Mouse (Mus musculus) heart, embryonic 15.5 days (tissue): ENCODE results near the gene Rasal3. TPM values are rescaled to one million over a fixed set of nuclear protein-coding genes. Genes with fewer than 3 reads are reported as not detected.
A peak's percentile ranks its signal among the peaks of the same experiment; 100 is the strongest.

Experiments used
- ATAC-seq: fragments of 200-750 bp; cut with Nextera tagmentation; replicated peaks from 2 replicates; pipeline ENCODE4 v1.8.0; 2017; ENCODE audit warnings: low read depth, moderate TSS enrichment; ENCODE audit not compliant: insufficient number of reproducible peaks, insufficient read depth, low FRiP score
- H3K27ac ChIP-seq: fragments of 300-500 bp; sonication (generic); 2 replicates; pipeline ENCODE4 v1.5.1; 2015; ENCODE audit warnings: mild to moderate bottlenecking, inconsistent platforms
- H3K27me3 ChIP-seq: fragments of 300-500 bp; sonication (generic); 2 replicates; pipeline ENCODE4 v1.6.1; 2015; ENCODE audit warnings: inconsistent platforms
- H3K36me3 ChIP-seq: fragments of 300-500 bp; sonication (generic); 2 replicates; pipeline ENCODE4 v1.6.1; 2015; ENCODE audit warnings: mild to moderate bottlenecking, inconsistent platforms
- H3K4me1 ChIP-seq: fragments of 300-500 bp; sonication (generic); replicated peaks from 2 replicates; pipeline ENCODE4 v1.6.1; 2015; ENCODE audit warnings: inconsistent platforms
- H3K4me2 ChIP-seq: fragments of 300-500 bp; sonication (generic); 2 replicates; pipeline ENCODE4 v1.6.1; 2015; ENCODE audit warnings: inconsistent platforms, mild to moderate bottlenecking, moderate library complexity
- H3K4me3 ChIP-seq: fragments of 300-500 bp; sonication (generic); 2 replicates; pipeline ENCODE4 v1.5.1; 2015; ENCODE audit warnings: mild to moderate bottlenecking, inconsistent platforms
- H3K9ac ChIP-seq: fragments of 300-500 bp; sonication (generic); 2 replicates; pipeline ENCODE4 v1.6.1; 2015; ENCODE audit warnings: mild to moderate bottlenecking, inconsistent platforms
- H3K9me3 ChIP-seq: fragments of 300-500 bp; sonication (generic); replicated peaks from 2 replicates; pipeline ENCODE4 v1.6.1; 2016; ENCODE audit warnings: inconsistent platforms
- WGBS: fragments of 180-500 bp; shearing (Covaris S2); methylation state at CpG from one replicate; pipeline ENCODE4 v1.1.7; 2015; ENCODE audit warnings: mixed read lengths; 5-methylcytosine and 5-hydroxymethylcytosine counted together
- microRNA-seq: library from miRNA; unstranded; fragments of <30 nt; microRNA quantifications from one replicate; pipeline ENCODE4, GENCODE M21; 2016
- polyA plus RNA-seq: library from polyadenylated mRNA; unstranded; fragments of >200 nt; fragmentation: Nextera tagmentation; extraction: Ambion mirVana; gene quantifications from 2 replicates; pipeline ENCODE4 v1.2.1, GENCODE M21; 2015

Rasal3 gene
- polyA plus RNA-seq, 1 experiment from 2014 or later: 1.9 TPM

DNA sequence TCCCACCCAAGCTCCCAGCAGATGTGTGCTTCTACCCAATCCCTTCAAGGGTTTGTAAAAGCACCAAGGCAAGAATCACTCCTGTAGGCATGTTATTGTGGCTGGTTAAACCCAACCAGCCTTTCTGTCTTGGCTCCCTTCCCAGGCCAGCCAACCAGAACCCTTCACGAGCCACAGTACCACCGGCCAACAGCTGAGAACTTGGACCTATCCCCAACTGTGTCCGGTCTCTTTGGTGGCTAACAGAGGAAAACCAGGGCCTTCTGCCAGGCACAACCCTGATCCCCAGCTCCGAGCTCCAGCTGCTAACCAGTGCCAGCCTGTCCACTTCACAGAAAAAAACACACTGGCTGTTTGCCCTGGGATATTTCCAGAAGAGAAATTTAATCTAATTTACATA lies 49.7 kb downstream of the Rasal3 start:
- no peak overlapping the region for H3K4me3 ChIP-seq
- H3K9ac ChIP-seq: no peak overlapping the region
- no peaks in the 10 kb centered on the region for H3K9me3 ChIP-seq
- ATAC-seq: no peak
- H3K36me3 ChIP-seq: peaks cover 45% of the 10 kb centered on the region
- 43% methylated on average over 4 of the region's 4 CpGs for WGBS
- peak overlapping the region; percentile 56 for H3K27ac ChIP-seq
- H3K4me2 ChIP-seq: no peak overlapping the region
- H3K27me3 ChIP-seq: no peaks in the 10 kb centered on the region
- peaks cover 27% of the 10 kb centered on the region for H3K4me1 ChIP-seq

DNA sequence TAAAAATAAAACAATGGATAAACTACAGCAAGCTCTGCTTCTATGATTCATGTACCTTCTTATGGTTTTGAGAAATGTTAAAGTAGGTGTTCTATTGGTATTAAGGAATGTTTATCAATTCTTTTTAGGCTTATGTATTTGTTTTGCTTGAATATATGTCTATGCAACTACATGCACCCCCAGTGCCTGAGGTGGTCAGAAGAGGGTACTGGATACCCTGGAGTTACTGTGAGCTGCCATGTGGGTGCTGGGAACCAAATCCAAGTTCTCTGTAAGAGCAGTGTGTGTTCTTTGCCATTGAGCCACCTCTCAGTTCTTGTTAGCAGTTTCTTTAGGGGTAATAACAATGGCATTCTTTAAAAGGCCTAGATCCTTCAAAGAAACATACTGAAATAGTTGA lies 51.7 kb downstream of the Rasal3 start:
- no peak overlapping the region for H3K4me3 ChIP-seq
- ATAC-seq: no peak
- no peak overlapping the region for H3K27ac ChIP-seq
- H3K4me1 ChIP-seq: peaks cover 34% of the 10 kb centered on the region
- no peak overlapping the region for H3K4me2 ChIP-seq
- H3K36me3 ChIP-seq: peaks cover 25% of the 10 kb centered on the region
- no peaks in the 10 kb centered on the region for H3K9me3 ChIP-seq
- H3K27me3 ChIP-seq: no peaks in the 10 kb centered on the region
- no peak overlapping the region for H3K9ac ChIP-seq

DNA sequence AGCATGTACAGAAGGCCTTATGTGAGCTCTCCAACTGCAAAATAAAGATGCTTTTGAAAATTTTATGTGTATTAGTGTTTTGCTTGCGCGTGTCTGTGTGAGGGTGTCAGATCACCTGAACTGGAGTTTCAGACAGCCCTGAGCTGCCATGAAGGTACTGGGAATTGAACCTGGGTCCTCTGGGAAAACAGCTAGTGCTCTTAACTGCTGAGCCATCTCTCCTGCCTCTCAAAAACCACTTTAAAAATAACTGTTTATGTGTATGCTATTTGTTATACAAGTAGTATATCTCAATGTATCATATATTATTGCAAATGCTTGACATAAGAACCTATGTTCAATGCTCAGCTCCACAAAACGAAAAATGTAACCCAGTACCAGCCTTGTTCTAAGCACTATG lies 52.1 kb downstream of the Rasal3 start:
- Histone ChIP-seq H3K4me3 (no peak overlapping the region), H3K27ac (no peak overlapping the region), H3K36me3 (peaks cover 21% of the 10 kb centered on the region), H3K27me3 (no peaks in the 10 kb centered on the region), H3K4me1 (peaks cover 34% of the 10 kb centered on the region), H3K9ac (no peak overlapping the region), H3K9me3 (no peaks in the 10 kb centered on the region), H3K4me2 (peak overlapping the region; percentile 84; the same call in 1 of the 2 replicates)
- WGBS: 73% methylated on average over 3 of the region's 3 CpGs
- no peak for ATAC-seq

DNA sequence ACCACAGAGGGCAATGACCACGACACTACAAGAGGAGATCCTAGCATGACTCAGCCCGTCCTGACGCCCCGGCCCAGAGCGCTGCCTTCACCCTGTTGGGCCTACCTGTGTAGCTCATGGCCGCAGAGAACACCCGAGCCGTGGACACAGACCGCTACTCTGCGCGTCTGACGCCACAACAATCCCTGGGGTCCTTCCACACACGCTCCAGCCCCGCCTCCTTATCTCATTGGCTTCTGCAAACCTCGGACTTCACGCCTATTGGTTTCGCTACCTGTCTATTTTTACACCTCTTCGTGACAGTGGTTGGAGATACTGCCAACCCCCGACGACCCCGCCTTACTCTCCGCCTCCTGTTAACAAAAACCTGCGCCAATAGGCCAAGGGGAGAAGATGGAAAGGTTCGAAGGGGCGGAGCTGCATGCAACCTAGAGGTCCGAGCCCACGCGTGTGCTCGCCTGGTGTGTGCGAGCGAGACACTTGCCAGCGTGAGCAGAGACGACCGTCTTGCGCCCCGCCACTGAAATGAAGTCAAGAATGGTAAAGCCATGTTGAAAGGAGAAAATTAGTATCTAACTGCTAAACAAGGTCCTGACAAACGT lies 52.9 kb downstream of the Rasal3 start, which contains the start of gene Akap8l:
Gene Akap8l, minus strand, starts transcription at position 226 of the 602 bp plus-strand sequence.
- no peaks in the 10 kb centered on the region for H3K27me3 ChIP-seq
- H3K27ac ChIP-seq: peak within 1 kb of the TSS; percentile 89
- H3K4me2 ChIP-seq: peak within 1 kb of the TSS; percentile 84
- H3K9ac ChIP-seq: peak within 1 kb of the TSS; percentile 87
- under 1% methylated on average over 37 of the region's 37 CpGs for WGBS
- no peaks in the 10 kb centered on the region for H3K9me3 ChIP-seq
- peak; percentile 95 for ATAC-seq
- H3K36me3 ChIP-seq: peaks cover 13% of the 10 kb centered on the region
- peaks cover 34% of the 10 kb centered on the region for H3K4me1 ChIP-seq
- peak within 1 kb of the TSS; percentile 79 for H3K4me3 ChIP-seq

DNA sequence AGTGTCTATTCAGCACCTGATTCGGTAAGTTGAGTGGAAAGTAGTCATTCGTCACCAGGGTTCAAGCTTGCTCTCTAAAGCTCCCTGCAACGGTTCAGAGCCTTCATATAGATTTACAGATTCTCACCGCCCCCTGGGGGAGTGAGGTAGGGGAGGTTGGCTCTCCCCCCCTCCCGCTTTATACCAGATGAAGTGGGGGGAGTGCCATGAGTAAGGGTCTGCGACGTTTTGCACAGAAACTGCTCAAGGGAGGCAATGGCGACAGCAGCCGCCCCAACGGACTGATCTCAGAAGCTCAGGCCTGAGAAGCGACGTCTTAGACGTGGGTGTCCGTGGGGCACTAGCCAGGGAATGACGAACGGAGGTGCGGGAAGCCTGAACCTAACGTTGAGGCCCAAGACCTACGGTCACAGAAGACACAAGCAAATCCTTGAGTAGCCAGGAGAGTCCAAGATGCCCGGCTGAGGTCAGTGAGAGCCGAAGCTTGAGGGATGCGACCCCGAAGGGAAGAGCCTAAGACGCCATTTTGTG lies 53.5 kb downstream of the Rasal3 start:
- no peaks in the 10 kb centered on the region for H3K9me3 ChIP-seq
- H3K4me1 ChIP-seq: peaks cover 34% of the 10 kb centered on the region
- peak overlapping the region; percentile 79 for H3K4me3 ChIP-seq
- ATAC-seq: no peak
- WGBS: under 1% methylated on average over 24 of the region's 24 CpGs
- H3K27me3 ChIP-seq: no peaks in the 10 kb centered on the region
- H3K9ac ChIP-seq: peak overlapping the region; percentile 87
- peak overlapping the region; percentile 89 for H3K27ac ChIP-seq
- H3K4me2 ChIP-seq: peak overlapping the region; percentile 84
- H3K36me3 ChIP-seq: peaks cover 9% of the 10 kb centered on the region

DNA sequence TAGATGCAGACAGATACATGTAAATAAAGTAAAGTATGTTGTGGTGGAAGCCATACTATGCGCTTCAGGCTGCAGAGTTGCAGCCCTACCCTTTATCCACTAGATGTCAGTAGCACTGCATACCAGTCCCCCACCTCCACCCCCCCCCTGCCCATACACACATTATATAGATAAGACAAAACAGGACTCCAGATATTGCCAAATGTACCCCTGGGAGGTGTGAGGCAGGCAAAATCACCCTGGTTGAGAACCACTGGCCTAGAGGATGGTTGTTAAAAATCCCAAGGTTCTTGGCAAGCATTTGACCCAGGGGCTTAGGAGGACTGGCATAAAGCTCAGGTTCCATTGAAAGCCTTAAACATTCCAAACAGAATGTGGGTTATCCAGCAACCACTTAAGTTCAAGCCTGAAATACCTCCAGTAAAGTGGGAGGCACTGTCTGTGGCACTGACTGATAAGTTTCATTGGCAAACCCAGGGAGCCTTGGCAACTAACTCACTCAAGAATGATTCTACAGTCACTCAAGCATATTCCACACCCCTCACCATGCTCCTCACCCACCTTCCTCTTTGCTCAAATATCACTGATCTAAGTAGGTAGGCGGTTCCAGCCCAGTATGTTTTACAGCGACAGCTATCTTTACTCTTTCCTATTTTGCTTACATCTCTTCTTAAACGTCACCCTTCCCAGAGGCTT lies 54.2 kb downstream of the Rasal3 start:
- H3K9ac ChIP-seq: peak overlapping the region; percentile 87
- peak overlapping the region; percentile 84 for H3K4me2 ChIP-seq
- H3K36me3 ChIP-seq: peaks cover 10% of the 10 kb centered on the region; the same call in 1 of the 2 replicates
- WGBS: 6% methylated on average over 4 of the region's 4 CpGs
- H3K4me1 ChIP-seq: peaks cover 27% of the 10 kb centered on the region
- no peak; the same call in 1 of the 2 replicates for ATAC-seq
- H3K27me3 ChIP-seq: no peaks in the 10 kb centered on the region
- peak overlapping the region; percentile 89 for H3K27ac ChIP-seq
- H3K9me3 ChIP-seq: no peaks in the 10 kb centered on the region
- H3K4me3 ChIP-seq: peak overlapping the region; percentile 79

DNA sequence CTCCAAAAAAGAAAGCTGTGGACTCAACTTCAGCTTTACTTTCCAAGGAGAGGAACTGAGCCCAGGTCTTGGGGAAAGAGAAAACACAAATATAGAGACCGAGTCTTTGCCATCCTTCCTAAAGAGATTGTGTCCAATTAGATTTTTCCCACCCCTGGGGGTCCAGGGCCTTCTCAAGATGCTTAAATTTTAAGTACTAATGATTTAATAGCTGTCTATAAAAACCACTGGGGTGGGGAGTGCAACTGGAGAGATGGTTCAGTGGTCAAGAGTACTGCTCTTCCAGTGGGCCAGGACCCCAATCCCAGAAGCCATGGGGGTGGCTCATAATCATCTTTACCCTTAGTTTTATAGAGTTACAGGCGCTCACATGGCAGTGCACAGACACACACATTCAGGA lies 55.0 kb downstream of the Rasal3 start:
- ATAC-seq: no peak
- H3K4me3 ChIP-seq: peak overlapping the region; percentile 79
- no peaks in the 10 kb centered on the region for H3K27me3 ChIP-seq
- H3K9ac ChIP-seq: no peak overlapping the region
- H3K27ac ChIP-seq: no peak overlapping the region
- peaks cover 21% of the 10 kb centered on the region for H3K4me1 ChIP-seq
- H3K9me3 ChIP-seq: no peaks in the 10 kb centered on the region
- peak overlapping the region; percentile 84 for H3K4me2 ChIP-seq
- peaks cover 15% of the 10 kb centered on the region; the same call in 1 of the 2 replicates for H3K36me3 ChIP-seq
- 97% methylated on average over 2 of the region's 2 CpGs for WGBS

DNA sequence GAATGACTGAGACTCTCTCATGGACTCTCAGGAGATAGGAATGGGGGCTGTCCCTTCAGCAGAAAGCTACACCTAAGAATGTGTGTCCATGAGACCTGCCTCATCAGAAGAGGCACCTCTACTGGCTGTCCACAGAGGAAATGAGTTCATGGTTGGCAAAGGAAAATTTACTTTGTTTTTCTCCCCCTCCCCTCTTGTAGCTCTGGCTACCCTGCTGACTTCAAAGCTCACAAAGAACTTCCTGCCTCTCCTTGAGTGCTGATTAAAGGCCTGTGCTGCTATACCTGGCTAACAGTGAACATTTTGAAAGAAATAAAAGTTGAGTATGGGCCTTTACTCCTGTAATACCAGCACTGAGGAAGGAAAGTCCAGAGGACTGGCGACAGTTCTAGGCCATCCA lies 62.3 kb downstream of the Rasal3 start:
- H3K4me3 ChIP-seq: no peak overlapping the region
- H3K4me1 ChIP-seq: no peaks in the 10 kb centered on the region
- WGBS: 97% methylated on average over 1 of the region's 1 CpGs
- peaks cover 51% of the 10 kb centered on the region for H3K36me3 ChIP-seq
- no peaks in the 10 kb centered on the region for H3K9me3 ChIP-seq
- no peak overlapping the region for H3K9ac ChIP-seq
- no peak overlapping the region for H3K27ac ChIP-seq
- no peaks in the 10 kb centered on the region for H3K27me3 ChIP-seq
- ATAC-seq: no peak
- H3K4me2 ChIP-seq: no peak overlapping the region

Small RNA genes within 50 kb of the gene (microRNA-seq; reads per million reads assigned to microRNA genes)
- gene Gm22201: not detected

Other genes starting within 250 kb of the Rasal3 start
- gene Notch3, start 236.7 kb downstream of the Rasal3 start, polyA plus RNA-seq: 6.4 and 13.0 TPM in 2 replicates
- 0.30 and 0.34 TPM in 2 replicates for gene Ephx3, start 214.0 kb downstream of the Rasal3 start, polyA plus RNA-seq
- 48.8 and 66.7 TPM in 2 replicates for gene Brd4, start 118.9 kb downstream of the Rasal3 start, polyA plus RNA-seq
- gene Akap8, start 82.3 kb downstream of the Rasal3 start, polyA plus RNA-seq: 64.8 and 74.3 TPM in 2 replicates
- gene Akap8l, start 53.0 kb downstream of the Rasal3 start, polyA plus RNA-seq: 88.1 and 98.5 TPM in 2 replicates
- gene Wiz, start 14.1 kb downstream of the Rasal3 start, polyA plus RNA-seq: 13.1 and 16.9 TPM in 2 replicates
- gene Pglyrp2, start 20.6 kb upstream of the Rasal3 start, polyA plus RNA-seq: 0.30 and 2.2 TPM in 2 replicates
- gene Cyp4f39, start 49.1 kb upstream of the Rasal3 start, polyA plus RNA-seq: 0.49 and 0.58 TPM in 2 replicates
- 7.0 and 7.3 TPM in 2 replicates for gene Cyp4f17, start 102.5 kb upstream of the Rasal3 start, polyA plus RNA-seq
- gene Cyp4f16, start 133.0 kb upstream of the Rasal3 start, polyA plus RNA-seq: 15.2 and 18.9 TPM in 2 replicates
- gene Cyp4f37, start 217.7 kb upstream of the Rasal3 start, polyA plus RNA-seq: not detected in 2 replicates